Comparison of ENCODE assay signal across 8 mouse cellular contexts in genomic region chr17:87314530-87314946, GRCm38 (mm10). TPM values are rescaled to one million over a fixed set of nuclear protein-coding genes. Genes with fewer than 3 reads are reported as not detected.
DNase-seq lines count a peak whose midpoint lies in the region; ATAC-seq and TF ChIP-seq lines count a peak whose summit lies in the region.

No protein-coding gene starts in this region.

- H3K27me3 ChIP-seq in hindbrain, embryonic 15.5 days = no peaks in the 10 kb centered on the region
- no peaks in the 10 kb centered on the region for H3K27me3 ChIP-seq in liver, embryonic 11.5 days (replicated peaks; ENCODE audit: control insufficient read depth, insufficient read depth, low read length)
- no peaks in the 10 kb centered on the region for H3K27me3 ChIP-seq in myocyte (ENCODE audit: control insufficient read depth, insufficient read depth, insufficient read length)

- TF ChIP-seq POLR2A in myocyte (IDR thresholded peaks at IDR 0.05; ENCODE audit: insufficient read length, low read depth) = no peak

- ATAC-seq in erythroblast, adult 5-6 weeks (replicated peaks; ENCODE audit: low FRiP score, poor library complexity, severe bottlenecking) = peak; percentile 53
- ATAC-seq in hindbrain, embryonic 15.5 days (ENCODE audit: low FRiP score, low read depth) = peak; percentile 54
- ATAC-seq in liver, embryonic 11.5 days (replicated peaks; ENCODE audit: low FRiP score) = peak; percentile 62

- no peak overlapping the region for H3ac ChIP-seq in myocyte (ENCODE audit: control insufficient read depth, insufficient read length)

- peaks cover 11% of the 10 kb centered on the region for H3K4me1 ChIP-seq in hindbrain, embryonic 15.5 days (replicated peaks)
- H3K4me1 ChIP-seq in liver, embryonic 11.5 days (replicated peaks; ENCODE audit: control insufficient read depth, insufficient read depth, low read length) = peaks cover 13% of the 10 kb centered on the region

- H3K4me3 ChIP-seq in hindbrain, embryonic 15.5 days = no peak overlapping the region
- no peak overlapping the region for H3K4me3 ChIP-seq in liver, embryonic 11.5 days (ENCODE audit: low read depth, low read length)
- no peak overlapping the region for H3K4me3 ChIP-seq in myocyte

- no peaks in the 10 kb centered on the region for H3K36me3 ChIP-seq in hindbrain, embryonic 15.5 days
- H3K36me3 ChIP-seq in liver, embryonic 11.5 days (ENCODE audit: control insufficient read depth, insufficient read depth, low read length) = no peaks in the 10 kb centered on the region
- no peaks in the 10 kb centered on the region for H3K36me3 ChIP-seq in myocyte (ENCODE audit: control insufficient read depth, insufficient read depth)

- H3K4me2 ChIP-seq in hindbrain, embryonic 15.5 days = peak overlapping the region; percentile 32
- H3K4me2 ChIP-seq in liver, embryonic 11.5 days = no peak overlapping the region
- peak overlapping the region; percentile 50 for H3K4me2 ChIP-seq in myocyte (ENCODE audit: low read depth)

- no peaks in the 10 kb centered on the region for H3K79me2 ChIP-seq in myocyte (ENCODE audit: control insufficient read depth, insufficient read depth)

- 61% methylated on average over 5 of the region's 5 CpGs for WGBS in hindbrain, embryonic 15.5 days
- WGBS in liver, embryonic 11.5 days = 61% methylated on average over 5 of the region's 5 CpGs

- peak; percentile 26 to 52 for DNase-seq in CD8-positive naive resting alpha-beta T cell, adult 2 months (ENCODE audit: low read depth in 2 of 2, low spot score in 2 of 2)
- DNase-seq in T-cell, adult 2 months (ENCODE audit: low spot score) = peak; percentile 38
- DNase-seq in liver, embryonic 11.5 days (ENCODE audit: low spot score) = no peak
- no peak for DNase-seq in yolk sac, embryonic 10.5 days (ENCODE audit: low spot score)
- DNase-seq in layer of hippocampus, adult 8-10 months (ENCODE audit: low spot score in 2 of 2) = no peak

- H3K27ac ChIP-seq in hindbrain, embryonic 15.5 days (replicated peaks) = no peak overlapping the region
- H3K27ac ChIP-seq in liver, embryonic 11.5 days (ENCODE audit: low read depth, low read length) = no peak overlapping the region

- no peak overlapping the region for H3K9ac ChIP-seq in hindbrain, embryonic 15.5 days
- H3K9ac ChIP-seq in liver, embryonic 11.5 days (ENCODE audit: low read depth, low read length) = no peak overlapping the region

- no peaks in the 10 kb centered on the region for H3K9me3 ChIP-seq in hindbrain, embryonic 15.5 days
- H3K9me3 ChIP-seq in liver, embryonic 11.5 days (ENCODE audit: control insufficient read depth, low read length) = no peaks in the 10 kb centered on the region

TF ChIP-seq in myocyte, 11 proteins besides CTCF, POLR2A, EP300 and RAD21:
- TF ChIP-seq MYOG (IDR thresholded peaks at IDR 0.05; ENCODE audit: control insufficient read depth in 1 of 3, insufficient read depth in 1 of 3, insufficient read length in 2 of 3, low read depth in 2 of 3) (no peak), CEBPB (IDR thresholded peaks at IDR 0.05; ENCODE audit: insufficient read depth, poor library complexity, severe bottlenecking) (no peak)

RNA-seq across cellular contexts. Expression of gene Ttc7, which starts 31.9 kb away (rescaled TPM):
- total RNA-seq in erythroblast, adult 5-6 weeks (2015; ENCODE audit: low replicate concordance) = 17.9 and 19.0 TPM in 2 replicates
- total RNA-seq in erythroblast, adult 5-6 weeks (2017; ENCODE audit: low replicate concordance) = 16.3 and 35.7 TPM in 2 replicates
- polyA plus RNA-seq in hindbrain, embryonic 15.5 days (2015; fragmentation: Nextera tagmentation; extraction: Ambion mirVana) = 5.3 and 8.2 TPM in 2 replicates
- polyA plus RNA-seq in liver, embryonic 11.5 days (2014; fragmentation: Nextera tagmentation; extraction: Ambion mirVana) = 14.1 and 14.3 TPM in 2 replicates
- 15.2 TPM for polyA plus RNA-seq in myocyte (2012; fragmentation: generic; extraction: Trizol)
- total RNA-seq in layer of hippocampus, adult 8-10 months (2022) = 1 to 10 TPM; 7.8 to 10.0 (median 8.5) TPM

RNA-seq across cellular contexts. Expression of gene Mcfd2, which starts 48.8 kb away (rescaled TPM):
- 7.5 and 14.2 TPM in 2 replicates for total RNA-seq in erythroblast, adult 5-6 weeks (2015; ENCODE audit: low replicate concordance)
- 12.3 and 15.8 TPM in 2 replicates for total RNA-seq in erythroblast, adult 5-6 weeks (2017; ENCODE audit: low replicate concordance)
- polyA plus RNA-seq in hindbrain, embryonic 15.5 days (2015; fragmentation: Nextera tagmentation; extraction: Ambion mirVana) = 46.1 and 46.9 TPM in 2 replicates
- polyA plus RNA-seq in liver, embryonic 11.5 days (2014; fragmentation: Nextera tagmentation; extraction: Ambion mirVana) = 71.9 and 76.9 TPM in 2 replicates
- 59.1 TPM for polyA plus RNA-seq in myocyte (2012; fragmentation: generic; extraction: Trizol)
- total RNA-seq in layer of hippocampus, adult 8-10 months (2022) = 10 to 100 TPM; 63.8 to 73.0 (median 64.6) TPM

Comparison
In these comparisons a context has a peak if more than half of its experiments do, and no peak if none do; other contexts are left out.
1. DNase-seq: peak in CD8-positive naive resting alpha-beta T cell, adult 2 months (2 of 2) and T-cell, adult 2 months (single experiment); none in liver, embryonic 11.5 days (single experiment), yolk sac, embryonic 10.5 days (single experiment) and layer of hippocampus, adult 8-10 months (0 of 2).
2. Peak in every context shown above with its lines, with median percentiles within 50 percentile points of each other: ATAC-seq.